Mouse (Mus musculus) CH12.LX (cell line): ENCODE results near the gene Naaladl1.

Source experiments
- CTCF ChIP-seq, 2 experiments: IDR thresholded peaks in 1 of 2; conservative IDR thresholded peaks in 1 of 2; 2 replicates each; pipeline ENCODE4 v1.5.1; 2011 to 2012; ENCODE audit warnings: low read depth in 2 of 2, low read length in 2 of 2, improper control_type of control experiment in 1 of 2, inconsistent platforms in 1 of 2, mild to moderate bottlenecking in 1 of 2, moderate library complexity in 1 of 2
- USF1 ChIP-seq: IDR thresholded peaks from 2 replicates; pipeline ENCODE4 v1.6.1; 2014; ENCODE audit warnings: low read depth, mild to moderate bottlenecking, inconsistent platforms, low read length, improper control_type of control experiment

DNA sequence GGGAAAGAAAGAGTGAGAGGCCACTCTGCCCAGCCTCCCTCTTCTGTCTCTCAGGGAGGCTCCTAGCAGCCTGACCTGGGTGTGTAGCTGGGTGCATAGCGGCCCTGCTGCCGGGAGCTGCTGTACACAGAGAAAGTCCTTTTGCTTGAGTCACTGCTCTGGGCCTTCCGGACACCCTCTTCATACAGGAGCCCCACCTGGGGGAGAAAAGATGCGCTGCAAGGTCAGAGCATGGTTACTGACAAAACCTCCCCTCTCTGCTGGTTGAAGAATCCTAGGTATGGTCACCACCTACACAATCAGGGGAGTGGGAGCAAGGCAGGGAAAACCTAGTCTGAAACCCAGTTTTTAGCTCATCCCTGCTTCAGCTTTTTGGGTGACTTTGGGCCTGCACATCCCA, 36.6 kb upstream of the Naaladl1 start:
- TF ChIP-seq CTCF (conservative IDR thresholded peaks at IDR 0.05 in 1 of 2, IDR thresholded peaks at IDR 0.05 in 1 of 2; ENCODE audit: low read depth in 2 of 2, low read length in 2 of 2) = peak in 1 of 2 experiments; percentile 29; a peak in 2 of 4 replicates
- TF ChIP-seq USF1 = no peak
